Mouse (Mus musculus) mesoderm, embryonic 11.5 days (tissue): ENCODE data around the gene Zfp672.
"Not testable (repeated sequence)": the region's sequence is repeated elsewhere in the genome, so short reads cannot be mapped to it uniquely, and the experiment has no call there.

Experiments
- DNase-seq: peaks from one replicate; pipeline ENCODE4 v3.0.0-alpha.2; 2012; ENCODE audit warnings: low read depth, low spot score

Gene Zfp672

GRCm38 (mm10) chr11:58324614-58325229 is 5.4 kb downstream of the Zfp672 start:
- no peak for DNase-seq

GRCm38 (mm10) chr11:58323570-58324340 is 6.4 kb downstream of the Zfp672 start:
- DNase-seq = no peak

GRCm38 (mm10) chr11:58322824-58323569 is 7.1 kb downstream of the Zfp672 start:
- DNase-seq = peak; percentile 96

- DNase-seq = no peak
Observed at GRCm38 (mm10) chr11:58316768-58317390, 13.3 kb downstream of the Zfp672 start.

- no peak for DNase-seq
Observed at GRCm38 (mm10) chr11:58316344-58316743, 13.8 kb downstream of the Zfp672 start.

GRCm38 (mm10) chr11:58315536-58316168 is 14.5 kb downstream of the Zfp672 start:
- DNase-seq = no peak

GRCm38 (mm10) chr11:58314069-58314468 is 16.1 kb downstream of the Zfp672 start:
- no peak for DNase-seq

GRCm38 (mm10) chr11:58308661-58309060 is 21.5 kb downstream of the Zfp672 start:
- no peak for DNase-seq

- DNase-seq = peak; percentile 63
Observed at GRCm38 (mm10) chr11:58307411-58308080, 22.6 kb downstream of the Zfp672 start.

GRCm38 (mm10) chr11:58306860-58307308 is 23.3 kb downstream of the Zfp672 start, which contains the start of gene Zfp692:
TSS of gene Zfp692 (plus strand) at chr11:58307069.
- DNase-seq = peak; percentile 96

- not testable (repeated sequence) for DNase-seq
Observed at GRCm38 (mm10) chr11:58305299-58305698, 24.8 kb downstream of the Zfp672 start.

GRCm38 (mm10) chr11:58303594-58303993 is 26.5 kb downstream of the Zfp672 start:
- no peak for DNase-seq

GRCm38 (mm10) chr11:58302774-58303445 is 27.2 kb downstream of the Zfp672 start:
- DNase-seq = no peak

- DNase-seq = peak; percentile 98
Observed at GRCm38 (mm10) chr11:58301837-58302754, 28.0 kb downstream of the Zfp672 start.

- peak; percentile 65 for DNase-seq
Observed at GRCm38 (mm10) chr11:58301057-58301456, 29.1 kb downstream of the Zfp672 start.

GRCm38 (mm10) chr11:58297396-58297795 is 32.7 kb downstream of the Zfp672 start:
- DNase-seq = no peak

GRCm38 (mm10) chr11:58292791-58293190 is 37.3 kb downstream of the Zfp672 start:
- no peak for DNase-seq

- DNase-seq = no peak
Observed at GRCm38 (mm10) chr11:58290812-58291211, 39.3 kb downstream of the Zfp672 start.
